Mouse (Mus musculus) embryonic fibroblast, embryonic 13.5 days (primary cell): ENCODE data around the gene Triml2. TPM values are rescaled to one million over a fixed set of nuclear protein-coding genes. Genes with fewer than 3 reads are reported as not detected.

Experiments
- H3K27ac ChIP-seq: 2 replicates; pipeline ENCODE4 v1.5.1; 2012; ENCODE audit warnings: low read length, control low read depth, inconsistent platforms; ENCODE audit not compliant: insufficient read depth
- H3K4me1 ChIP-seq: 2 replicates; pipeline ENCODE4 v1.6.1; 2011; ENCODE audit warnings: low read length; ENCODE audit not compliant: control insufficient read depth, insufficient read depth
- H3K4me3 ChIP-seq: 2 replicates; pipeline ENCODE4 v1.5.1; 2011; ENCODE audit warnings: mild to moderate bottlenecking, control low read depth, low read length; ENCODE audit not compliant: insufficient read depth
- CTCF ChIP-seq: IDR thresholded peaks from 2 replicates; pipeline ENCODE4 v1.5.1; 2011; ENCODE audit warnings: mild to moderate bottlenecking, control low read depth, low read length, moderate library complexity, borderline replicate concordance; ENCODE audit not compliant: insufficient read depth
- POLR2A ChIP-seq: IDR thresholded peaks from 2 replicates; pipeline ENCODE4 v1.6.1; 2011; ENCODE audit warnings: low read depth, mild to moderate bottlenecking, control low read depth, low read length, moderate library complexity
- polyA plus RNA-seq: library from polyadenylated mRNA; stranded (reverse); fragments of >200 nt; gene quantifications from 2 replicates; pipeline ENCODE4 v1.2.4, GENCODE M21; 2011; ENCODE audit warnings: low read depth; ENCODE audit not compliant: missing spikeins, insufficient read length

Triml2 gene
- polyA plus RNA-seq, 1 experiment, result not detected

DNA sequence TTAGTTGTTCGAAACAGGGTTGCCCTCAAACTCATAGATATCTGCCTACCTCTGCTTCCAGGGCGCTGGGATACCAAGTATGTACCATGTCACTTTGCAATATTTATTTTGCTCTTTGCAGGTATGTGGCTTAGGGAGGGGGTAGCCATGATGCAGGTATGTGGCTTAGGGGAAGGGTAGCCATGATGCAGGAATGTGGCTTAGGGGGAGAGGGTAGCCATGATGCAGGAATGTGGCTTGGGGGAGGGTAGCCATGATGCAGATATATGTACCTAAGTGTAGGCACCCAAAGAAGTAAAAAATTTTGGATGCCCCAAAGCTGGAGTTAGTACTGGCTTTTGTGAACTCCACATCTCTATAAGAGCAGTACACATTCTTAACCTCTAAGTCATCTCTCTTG lies 1.9 kb downstream of the Triml2 start:
- H3K27ac ChIP-seq, result no peak overlapping the region
- no peak for TF ChIP-seq CTCF
- no peak for TF ChIP-seq POLR2A
- H3K4me1 ChIP-seq, result no peaks in the 10 kb centered on the region
- H3K4me3 ChIP-seq, result no peak overlapping the region

GRCm38 (mm10) chr8:43215554-43215953 lies 35.2 kb downstream of the Triml2 start:
- TF ChIP-seq CTCF (no peak), POLR2A (no peak)
- Histone ChIP-seq H3K27ac (no peak overlapping the region), H3K4me1 (no peaks in the 10 kb centered on the region), H3K4me3 (no peak overlapping the region)

GRCm38 (mm10) chr8:43243326-43243725 lies 63.0 kb downstream of the Triml2 start:
- Histone ChIP-seq H3K4me1 (no peaks in the 10 kb centered on the region), H3K4me3 (no peak overlapping the region), H3K27ac (no peak overlapping the region)
- TF ChIP-seq POLR2A (no peak), CTCF (no peak)

Other genes with a start within 250 kb of the Triml2 start
- gene Triml1, start 39.1 kb upstream of the Triml2 start, polyA plus RNA-seq, result not detected in 2 replicates
- gene Zfp42, start 126.4 kb downstream of the Triml2 start, polyA plus RNA-seq, result not detected in 2 replicates